Mouse (Mus musculus) spleen, adult 18-20 months (tissue): ENCODE results near the gene Csk.

ENCODE experiments used
- DNase-seq, 2 experiments: peaks; one replicate each; pipeline ENCODE4 v3.0.0; 2022; ENCODE audit warnings: mixed read lengths in 2 of 2

Gene Csk

DNA sequence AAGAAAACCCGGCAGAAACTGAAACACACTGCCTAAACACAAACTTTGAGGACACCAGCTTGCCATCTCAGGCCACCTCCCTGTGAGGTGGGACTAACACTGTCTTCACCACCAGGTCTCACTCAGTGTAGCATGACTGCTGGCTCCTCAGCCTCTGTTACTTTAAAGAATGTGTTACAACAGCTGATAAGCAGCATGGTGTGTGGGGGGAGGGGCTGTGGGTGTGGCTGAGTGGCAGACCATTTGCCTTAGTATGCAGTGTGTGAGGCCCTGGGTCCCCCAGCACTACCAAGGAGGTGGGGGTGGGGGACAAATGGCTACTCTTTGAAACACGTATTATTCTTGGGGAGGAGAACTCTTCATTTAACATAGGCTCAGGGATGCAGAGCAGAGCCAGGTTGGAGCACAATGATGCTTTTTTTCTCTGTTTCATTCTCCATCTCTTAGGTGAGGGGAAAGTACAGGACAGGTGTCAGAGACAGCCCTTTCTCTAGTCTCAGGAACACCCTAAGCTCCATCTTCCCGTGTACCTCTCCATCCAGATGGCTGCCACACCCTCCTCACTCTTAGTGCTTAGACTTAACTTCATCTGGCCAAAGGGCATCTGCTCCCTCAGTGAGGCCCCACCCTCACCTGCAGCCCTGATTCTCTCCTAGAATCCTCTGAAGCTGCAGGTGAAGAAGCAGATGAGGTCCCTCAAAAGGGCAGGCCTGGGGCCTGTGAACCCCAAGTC lies 52.6 kb downstream of the Csk start:
- DNase-seq, result no peak

DNA sequence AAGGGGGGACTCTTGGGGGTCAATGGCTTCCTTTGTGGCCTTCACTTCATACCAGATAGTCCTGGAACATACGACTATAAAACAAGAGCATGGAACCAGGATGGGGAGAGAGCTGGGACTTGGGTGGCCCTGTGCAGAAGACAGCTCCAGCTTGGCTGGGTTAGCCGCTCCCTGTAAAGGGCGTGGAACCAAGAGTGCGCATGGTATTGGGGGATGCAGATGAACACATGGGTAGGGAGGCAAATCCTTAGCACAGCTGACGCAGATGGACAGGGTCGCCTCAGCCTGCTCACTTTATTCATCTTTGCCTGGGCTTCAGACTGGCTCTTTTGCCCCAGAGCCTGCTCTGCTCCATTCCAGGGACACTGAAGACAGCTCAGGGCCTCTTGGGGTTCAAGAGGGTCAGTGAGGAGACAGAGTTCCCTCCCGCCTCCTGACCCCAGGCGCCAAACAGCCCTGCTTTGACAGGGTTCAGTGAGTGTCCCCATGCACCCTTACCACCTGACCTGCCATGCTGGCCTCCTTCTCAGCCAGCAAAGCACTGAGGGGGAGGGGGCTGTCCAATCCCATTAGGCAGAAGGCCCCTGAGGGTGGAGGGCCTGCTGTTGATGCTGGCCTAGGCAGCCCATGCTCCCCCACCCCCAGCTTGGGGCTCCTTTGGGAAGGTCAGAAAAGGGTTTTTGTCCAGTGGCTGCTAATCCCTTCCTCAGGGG lies 54.4 kb downstream of the Csk start:
- DNase-seq, result no peak

GRCm38 (mm10) chr9:57597929-57598382 lies 55.5 kb downstream of the Csk start:
- no peak for DNase-seq

DNA sequence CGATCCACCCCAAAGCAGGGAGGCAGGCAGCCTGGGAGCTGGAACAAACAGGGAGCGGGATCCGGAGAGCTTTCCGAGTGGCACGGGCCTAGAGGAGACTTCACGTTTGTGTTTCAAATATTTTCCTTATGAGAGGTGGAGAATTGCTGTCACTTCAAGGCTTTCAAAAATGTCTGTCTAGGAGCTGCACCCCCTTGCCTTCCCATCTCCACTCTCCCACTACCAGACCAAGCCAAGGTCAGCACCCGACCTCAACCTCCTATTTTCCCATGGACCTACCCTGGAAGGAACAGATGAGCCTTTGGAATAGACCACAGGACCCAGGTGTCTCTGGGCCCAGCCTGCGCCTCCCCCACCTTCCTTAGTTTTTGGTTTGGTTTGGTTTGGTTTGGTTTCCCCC lies 56.2 kb downstream of the Csk start:
- no peak for DNase-seq

- no peak for DNase-seq
These were observed 59.3 kb downstream of the Csk start for GRCm38 (mm10) chr9:57594174-57594509.

GRCm38 (mm10) chr9:57593454-57594173 lies 59.8 kb downstream of the Csk start:
- no peak for DNase-seq

DNA sequence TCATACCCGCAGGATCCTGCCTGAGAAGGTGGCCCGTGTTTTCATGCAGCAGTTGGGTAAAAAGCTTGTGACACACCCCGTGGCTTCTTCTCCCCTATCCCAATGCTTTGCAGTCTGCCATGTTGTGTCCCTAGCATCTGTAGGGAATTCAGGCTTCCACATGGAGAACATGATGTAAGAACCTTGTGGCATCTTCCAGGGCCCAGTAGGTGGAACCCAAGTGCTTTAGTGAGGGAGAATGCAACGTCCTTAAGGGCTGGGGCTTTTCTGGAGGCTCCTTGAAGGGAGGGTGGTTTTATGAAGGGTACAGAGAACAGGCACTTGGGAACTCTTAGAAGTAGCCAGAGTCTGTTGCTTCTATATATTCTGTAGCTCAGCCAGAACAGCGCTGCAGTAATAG lies 62.7 kb downstream of the Csk start:
- no peak for DNase-seq

GRCm38 (mm10) chr9:57589224-57590126 lies 64.0 kb downstream of the Csk start, which contains the start of gene Ulk3:
TSS of gene Ulk3 (plus strand) at chr9:57589452.
- DNase-seq, result peak; percentile 83 to 87

DNA sequence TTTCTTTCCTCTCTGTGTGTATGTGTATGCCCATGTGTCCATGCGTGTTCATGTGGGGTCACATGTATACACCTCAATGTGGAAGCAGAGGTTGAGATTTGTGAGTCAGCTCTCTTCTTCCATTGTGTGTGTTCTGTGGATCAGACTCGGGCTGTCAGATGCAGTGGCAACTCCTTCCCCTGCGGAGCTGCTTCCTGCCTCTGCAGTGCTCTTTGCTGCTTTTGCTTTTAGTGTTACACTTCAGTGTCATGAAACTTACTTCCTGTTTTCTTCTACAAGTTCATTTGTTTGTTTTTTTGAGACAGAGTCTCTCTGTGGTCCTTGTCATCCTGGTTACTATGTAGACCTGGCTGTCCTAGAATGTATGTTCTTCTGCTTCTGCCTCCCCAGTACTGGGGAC lies 68.4 kb downstream of the Csk start:
- no peak for DNase-seq

DNA sequence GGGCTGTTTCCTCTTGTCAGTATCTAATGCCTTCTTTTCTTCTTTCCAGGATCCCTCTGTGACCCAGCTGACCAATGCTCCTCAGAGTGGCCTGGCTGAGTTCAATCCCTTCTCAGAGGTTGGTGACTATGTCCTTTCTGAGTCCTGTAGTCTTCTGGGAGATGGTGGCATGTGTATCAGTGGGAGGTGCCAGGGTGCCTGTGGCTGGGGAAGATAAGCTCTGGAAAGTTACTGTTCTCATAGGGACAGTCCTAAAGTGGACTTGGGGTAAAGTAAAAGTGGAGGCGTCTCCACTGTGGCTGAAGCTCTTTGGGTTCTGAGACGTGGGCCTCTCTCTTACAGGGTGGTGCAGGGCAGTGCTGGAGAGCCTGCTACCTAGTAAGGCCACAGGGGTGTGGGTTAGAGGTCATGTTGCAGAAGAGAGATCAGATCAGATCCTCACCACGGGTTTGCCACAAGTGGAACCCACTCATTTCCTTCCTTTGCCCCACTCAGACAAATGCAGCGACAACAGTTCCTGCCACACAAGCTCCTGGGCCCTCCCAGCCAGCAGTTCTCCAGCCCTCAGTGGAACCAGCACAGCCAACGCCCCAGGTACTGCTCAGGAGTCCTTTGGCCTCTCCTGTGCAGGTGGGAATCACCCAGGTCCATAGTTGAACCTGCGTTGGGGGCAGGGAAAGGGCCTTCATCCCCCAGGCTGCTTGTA lies 76.1 kb downstream of the Csk start:
- no peak for DNase-seq
